15 mouse cellular contexts compared by ENCODE assay signal in the genomic region with DNA sequence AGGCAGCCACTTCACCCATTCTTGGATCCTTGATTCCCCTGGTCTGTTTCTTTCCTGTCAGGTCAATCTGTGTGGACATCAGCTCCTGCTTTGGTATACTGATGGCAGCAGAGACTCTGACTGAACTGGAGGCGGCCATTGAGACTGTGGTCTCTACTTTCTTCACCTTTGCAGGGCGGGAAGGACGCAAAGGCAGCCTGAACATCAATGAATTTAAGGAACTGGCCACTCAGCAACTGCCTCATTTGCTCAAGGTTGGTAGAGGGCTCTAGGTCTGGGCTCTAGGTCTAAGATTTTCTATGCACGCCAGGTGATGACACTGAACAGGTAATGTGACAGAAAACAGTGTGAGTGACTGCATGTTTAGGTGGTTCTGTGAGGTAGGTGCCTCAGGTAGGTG. TPM values are rescaled to one million over a fixed set of nuclear protein-coding genes. Genes with fewer than 3 reads are reported as not detected.
DNase-seq lines count a peak whose midpoint lies in the region; ATAC-seq and TF ChIP-seq lines count a peak whose summit lies in the region.
"Had no signal": no experiment of that assay in that cellular context is flagged by ENCODE, and none has a peak within 500 bp of the region (broad histone marks: within the 10 kb centered on the region; RNA-seq: fewer than 3 reads in every experiment).

No protein-coding gene starts in this region.

- intact Hi-C loops in left cerebral cortex, adult 2 months (cut with DNase I): no loop called here

- H3K9ac ChIP-seq in kidney, embryonic 14.5 days (ENCODE audit: low read depth, low read length): no peak overlapping the region
- no peak overlapping the region for H3K9ac ChIP-seq in intestine, postnatal 0 days (ENCODE audit: low read depth, low read length)
- no peak overlapping the region for H3K9ac ChIP-seq in stomach, embryonic 16.5 days (ENCODE audit: low read length)
- H3K9ac ChIP-seq: hindbrain, embryonic 14.5 days had no signal

- 94% methylated on average over 4 of the region's 4 CpGs for WGBS in kidney, embryonic 14.5 days
- WGBS in intestine, postnatal 0 days: 93% methylated on average over 4 of the region's 4 CpGs
- WGBS in stomach, embryonic 16.5 days: 92% methylated on average over 4 of the region's 4 CpGs

- peak overlapping the region; percentile 82; the same call in 1 of the 2 replicates for H3K4me2 ChIP-seq in kidney, embryonic 14.5 days (replicated peaks; ENCODE audit: low read depth, low read length)
- peak overlapping the region; percentile 83; the same call in 1 of the 2 replicates for H3K4me2 ChIP-seq in intestine, postnatal 0 days (replicated peaks; ENCODE audit: low read depth)
- peak overlapping the region; percentile 92; the same call in 1 of the 2 replicates for H3K4me2 ChIP-seq in stomach, embryonic 16.5 days (ENCODE audit: low read depth, low read length)

- no peak overlapping the region for H3K27ac ChIP-seq in kidney, embryonic 14.5 days (ENCODE audit: low read depth, low read length)
- no peak overlapping the region for H3K27ac ChIP-seq in intestine, postnatal 0 days (ENCODE audit: low read depth, low read length)
- no peak overlapping the region for H3K27ac ChIP-seq in stomach, embryonic 16.5 days (ENCODE audit: low read length)
- no peak overlapping the region; the same call in 1 of the 2 replicates for H3K27ac ChIP-seq in left cerebral cortex, adult 2 months
- H3K27ac ChIP-seq: hindbrain, embryonic 14.5 days had no signal

- H3K4me1 ChIP-seq in kidney, embryonic 14.5 days (ENCODE audit: control insufficient read depth, insufficient read depth, low read length): peaks cover 8% of the 10 kb centered on the region
- peaks cover 64% of the 10 kb centered on the region for H3K4me1 ChIP-seq in megakaryocyte, embryonic 14.5 days
- H3K4me1 ChIP-seq in intestine, postnatal 0 days (replicated peaks; ENCODE audit: control insufficient read depth, insufficient read depth, low read length): no peaks in the 10 kb centered on the region
- peaks cover 13% of the 10 kb centered on the region for H3K4me1 ChIP-seq in stomach, embryonic 16.5 days (ENCODE audit: control insufficient read depth, insufficient read depth, low read length)

- H3K4me3 ChIP-seq in kidney, embryonic 14.5 days (ENCODE audit: low read length): no peak overlapping the region
- H3K4me3 ChIP-seq in megakaryocyte, embryonic 14.5 days (replicated peaks): peak overlapping the region; percentile 97
- no peak overlapping the region for H3K4me3 ChIP-seq in intestine, postnatal 0 days (ENCODE audit: low read depth, low read length)
- no peak overlapping the region for H3K4me3 ChIP-seq in stomach, embryonic 16.5 days (replicated peaks; ENCODE audit: low read length)
- no peak overlapping the region; the same call in 1 of the 2 replicates for H3K4me3 ChIP-seq in left cerebral cortex, adult 2 months

- no peak for TF ChIP-seq CTCF in intestine, postnatal 0 days (IDR thresholded peaks at IDR 0.05; ENCODE audit: low read depth)
- TF ChIP-seq CTCF in left cerebral cortex, adult 2 months (IDR thresholded peaks at IDR 0.05): no peak

- H3K27me3 ChIP-seq in kidney, embryonic 14.5 days (ENCODE audit: control insufficient read depth, insufficient read depth, low read length): no peaks in the 10 kb centered on the region
- no peaks in the 10 kb centered on the region for H3K27me3 ChIP-seq in megakaryocyte, embryonic 14.5 days (replicated peaks)
- H3K27me3 ChIP-seq in intestine, postnatal 0 days (replicated peaks; ENCODE audit: control insufficient read depth, insufficient read depth, low read length): no peaks in the 10 kb centered on the region
- H3K27me3 ChIP-seq in stomach, embryonic 16.5 days (ENCODE audit: control insufficient read depth, insufficient read depth, low read length): 0 out of 2 replicates have a peak, but pooled peaks cover 3% of the 10 kb centered on the region

- no peak for ATAC-seq in kidney, embryonic 14.5 days (ENCODE audit: low FRiP score, low TSS enrichment)
- ATAC-seq in megakaryocyte, adult 5-6 weeks (ENCODE audit: poor library complexity, severe bottlenecking): no peak
- ATAC-seq in intestine, postnatal 0 days: no peak
- no peak for ATAC-seq in stomach, embryonic 16.5 days (ENCODE audit: insufficient read depth, low FRiP score)
- ATAC-seq: forebrain, embryonic 16.5 days; midbrain, embryonic 16.5 days had no signal

- DNase-seq in kidney, postnatal 10 days: no peak
- no peak for DNase-seq in T-cell, adult 2 months (ENCODE audit: low spot score)
- no peak for DNase-seq in left cerebral cortex, adult 2 months (ENCODE audit: extremely low spot score in 1 of 2, low spot score in 2 of 2)
- DNase-seq: cerebellum, adult 11 months; right cerebral cortex, adult 18-20 months; thymus, postnatal 14 days had no signal

- H3K36me3 ChIP-seq in kidney, embryonic 14.5 days (ENCODE audit: control insufficient read depth, insufficient read depth, low read length): no peaks in the 10 kb centered on the region
- H3K36me3 ChIP-seq in megakaryocyte, embryonic 14.5 days (replicated peaks; ENCODE audit: low read length): peaks cover 54% of the 10 kb centered on the region
- no peaks in the 10 kb centered on the region for H3K36me3 ChIP-seq in intestine, postnatal 0 days (ENCODE audit: control insufficient read depth, insufficient read depth)
- H3K36me3 ChIP-seq in stomach, embryonic 16.5 days (ENCODE audit: control insufficient read depth, insufficient read depth, low read length): no peaks in the 10 kb centered on the region

- no peaks in the 10 kb centered on the region for H3K9me3 ChIP-seq in kidney, embryonic 14.5 days (ENCODE audit: control insufficient read depth, low read length)
- H3K9me3 ChIP-seq in megakaryocyte, embryonic 14.5 days: no peaks in the 10 kb centered on the region
- no peaks in the 10 kb centered on the region for H3K9me3 ChIP-seq in intestine, postnatal 0 days (ENCODE audit: control insufficient read depth)
- no peaks in the 10 kb centered on the region for H3K9me3 ChIP-seq in stomach, embryonic 16.5 days (replicated peaks; ENCODE audit: control insufficient read depth, low read length)

RNA-seq across cellular contexts. Expression of a gene that starts 1.6 kb away (rescaled TPM):
- 30.2 and 38.0 TPM in 2 replicates for polyA plus RNA-seq in kidney, embryonic 14.5 days (2014; fragmentation: Nextera tagmentation; extraction: Ambion mirVana)
- polyA plus RNA-seq in megakaryocyte, embryonic 14.5 days (2012; ENCODE audit: insufficient read depth, low replicate concordance): 3.7 and 30.3 TPM in 2 replicates
- total RNA-seq in megakaryocyte, adult 5-6 weeks (2015): 121 and 128 TPM in 2 replicates
- 141 and 179 TPM in 2 replicates for total RNA-seq in megakaryocyte, adult 5-6 weeks (2017)
- 70.3 and 78.7 TPM in 2 replicates for polyA plus RNA-seq in intestine, postnatal 0 days (2015; fragmentation: Nextera tagmentation; extraction: Ambion mirVana)
- polyA plus RNA-seq in stomach, embryonic 16.5 days (2015; fragmentation: Nextera tagmentation; extraction: Ambion mirVana): 37.3 and 44.1 TPM in 2 replicates
- 10 to 100 TPM; 15.4 to 18.1 TPM for total RNA-seq in left cerebral cortex, adult 2 months (2021)

RNA-seq across cellular contexts. Expression of a gene that starts 1.6 kb away (rescaled TPM):
- 50.7 and 55.9 TPM in 2 replicates for polyA plus RNA-seq in kidney, embryonic 14.5 days (2014; fragmentation: Nextera tagmentation; extraction: Ambion mirVana)
- polyA plus RNA-seq in megakaryocyte, embryonic 14.5 days (2012; ENCODE audit: insufficient read depth, low replicate concordance): 9.9 and 105 TPM in 2 replicates
- 70.5 and 89.5 TPM in 2 replicates for total RNA-seq in megakaryocyte, adult 5-6 weeks (2015)
- total RNA-seq in megakaryocyte, adult 5-6 weeks (2017): 50.9 and 80.4 TPM in 2 replicates
- 1,091 and 1,109 TPM in 2 replicates for polyA plus RNA-seq in intestine, postnatal 0 days (2015; fragmentation: Nextera tagmentation; extraction: Ambion mirVana)
- polyA plus RNA-seq in stomach, embryonic 16.5 days (2015; fragmentation: Nextera tagmentation; extraction: Ambion mirVana): 85.3 and 99.1 TPM in 2 replicates
- 100 to 1,000 TPM; 119 to 123 TPM for total RNA-seq in left cerebral cortex, adult 2 months (2021)

RNA-seq across cellular contexts. Expression of a gene that starts 6.5 kb away (rescaled TPM):
- 98.8 and 105 TPM in 2 replicates for polyA plus RNA-seq in kidney, embryonic 14.5 days (2014; fragmentation: Nextera tagmentation; extraction: Ambion mirVana)
- 33.3 and 68.8 TPM in 2 replicates for polyA plus RNA-seq in megakaryocyte, embryonic 14.5 days (2012; ENCODE audit: insufficient read depth, low replicate concordance)
- 97.7 and 99.3 TPM in 2 replicates for total RNA-seq in megakaryocyte, adult 5-6 weeks (2015)
- 85.7 and 88.3 TPM in 2 replicates for total RNA-seq in megakaryocyte, adult 5-6 weeks (2017)
- polyA plus RNA-seq in intestine, postnatal 0 days (2015; fragmentation: Nextera tagmentation; extraction: Ambion mirVana): 61.3 and 63.7 TPM in 2 replicates
- 92.7 and 105 TPM in 2 replicates for polyA plus RNA-seq in stomach, embryonic 16.5 days (2015; fragmentation: Nextera tagmentation; extraction: Ambion mirVana)
- total RNA-seq in left cerebral cortex, adult 2 months (2021): 100 to 1,000 TPM; 164 TPM

RNA-seq across cellular contexts. Expression of a gene that starts 10.9 kb away (rescaled TPM):
- polyA plus RNA-seq in kidney, embryonic 14.5 days (2014; fragmentation: Nextera tagmentation; extraction: Ambion mirVana): 1.1 and 1.6 TPM in 2 replicates
- polyA plus RNA-seq in megakaryocyte, embryonic 14.5 days (2012; ENCODE audit: insufficient read depth, low replicate concordance): 0.10 TPM in 1 of 2 replicates, not detected in the other
- total RNA-seq in megakaryocyte, adult 5-6 weeks (2015): not detected in 2 replicates
- 0.16 TPM in 1 of 2 replicates, not detected in the other for total RNA-seq in megakaryocyte, adult 5-6 weeks (2017)
- polyA plus RNA-seq in intestine, postnatal 0 days (2015; fragmentation: Nextera tagmentation; extraction: Ambion mirVana): 0.61 and 1.1 TPM in 2 replicates
- polyA plus RNA-seq in stomach, embryonic 16.5 days (2015; fragmentation: Nextera tagmentation; extraction: Ambion mirVana): 149 and 199 TPM in 2 replicates
- total RNA-seq in left cerebral cortex, adult 2 months (2021): under 1 TPM in 1 of 2 experiments, not detected in 1; 0.34 TPM
- polyA plus RNA-seq: forebrain, embryonic 16.5 days; hindbrain, embryonic 14.5 days; midbrain, embryonic 16.5 days; neural tube, embryonic 14.5 days had no signal

RNA-seq across cellular contexts. Expression of a gene that starts 21.3 kb away (rescaled TPM):
- polyA plus RNA-seq in kidney, embryonic 14.5 days (2014; fragmentation: Nextera tagmentation; extraction: Ambion mirVana): 175 and 198 TPM in 2 replicates
- not detected in 2 replicates for polyA plus RNA-seq in megakaryocyte, embryonic 14.5 days (2012; ENCODE audit: insufficient read depth, low replicate concordance)
- total RNA-seq in megakaryocyte, adult 5-6 weeks (2015): not detected in 2 replicates
- total RNA-seq in megakaryocyte, adult 5-6 weeks (2017): not detected in 2 replicates
- 61.6 and 69.1 TPM in 2 replicates for polyA plus RNA-seq in intestine, postnatal 0 days (2015; fragmentation: Nextera tagmentation; extraction: Ambion mirVana)
- 407 and 487 TPM in 2 replicates for polyA plus RNA-seq in stomach, embryonic 16.5 days (2015; fragmentation: Nextera tagmentation; extraction: Ambion mirVana)
- total RNA-seq in left cerebral cortex, adult 2 months (2021): 10 to 100 TPM; 60.2 to 70.1 TPM

Comparison
In these comparisons a context has a peak if more than half of its experiments do, and no peak if none do; other contexts are left out.
1. RNA of a gene that starts 1.6 kb away (polyA plus RNA-seq): 1,091 to 1,109 TPM in intestine, postnatal 0 days; 9.9 to 105 TPM in megakaryocyte, embryonic 14.5 days, 85.3 to 99.1 TPM in stomach, embryonic 16.5 days and 50.7 to 55.9 TPM in kidney, embryonic 14.5 days; every median in the first group is over 10 times any median in the second.
2. Peak in every context shown above with its lines, with median percentiles within 50 percentile points of each other: H3K4me2 ChIP-seq.